Mouse (Mus musculus): Measurements from ENCODE around the gene Rbm3. TPM values are rescaled to one million over a fixed set of nuclear protein-coding genes. Genes with fewer than 3 reads are reported as not detected.

Rbm3 gene
- polyA plus RNA-seq (2011; ENCODE audit: insufficient read length, low read depth, missing spikeins): 486 and 515 TPM in 2 replicates

DNA sequence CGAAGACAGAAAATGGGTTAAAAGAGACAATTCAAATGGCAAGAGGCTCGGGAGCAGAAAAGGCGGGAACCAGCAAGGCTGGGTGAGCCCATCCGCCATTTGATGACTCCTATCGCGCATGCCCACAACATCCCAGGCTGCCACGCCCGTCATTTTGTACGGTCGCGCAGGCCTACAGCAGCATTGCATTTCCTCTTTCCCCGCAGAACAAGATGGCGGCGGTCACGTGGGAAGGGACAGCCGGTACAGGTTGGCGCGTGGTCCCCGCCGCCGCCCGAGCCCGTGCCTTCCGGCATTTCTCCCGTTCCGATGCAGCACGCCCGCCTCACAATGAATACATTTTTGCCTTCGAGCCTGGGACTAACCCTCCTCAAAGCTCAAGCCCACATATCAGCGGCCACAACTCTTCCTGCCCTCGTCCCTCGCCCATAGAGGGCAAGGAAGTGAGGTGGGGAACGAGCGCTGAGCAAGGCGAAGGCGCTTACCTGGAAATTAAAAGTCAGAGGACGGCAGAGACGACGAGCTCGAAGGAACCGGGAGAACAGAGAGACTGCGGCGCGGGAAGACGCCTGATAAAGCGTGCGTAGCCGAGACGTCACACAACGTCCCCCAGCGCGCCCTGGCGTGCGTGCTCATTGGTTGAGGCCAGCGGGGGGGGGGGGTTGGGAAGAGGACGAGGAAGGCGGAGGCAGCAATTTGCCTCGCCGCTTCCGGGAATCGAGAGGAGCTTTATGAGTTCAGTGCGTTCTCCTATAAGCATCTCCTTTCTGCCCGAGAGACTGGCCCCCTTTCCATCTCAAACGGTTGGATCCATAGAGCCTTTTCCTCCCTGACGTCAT lies at the start of gene Rbm3:
Gene Rbm3, minus strand, starts transcription at position 728 of the 839 bp plus-strand sequence.
- Histone ChIP-seq H3K4me3 (ENCODE audit: insufficient read depth, low read length) (peak within 1 kb of the TSS; percentile 71), H3K27ac (ENCODE audit: insufficient read depth, low read length) (peak within 1 kb of the TSS; percentile 97), H3K4me1 (ENCODE audit: control insufficient read depth, insufficient read depth, low read length) (no peaks in the 10 kb centered on the region)
- peak; percentile 79 for TF ChIP-seq POLR2A (IDR thresholded peaks at IDR 0.05; ENCODE audit: low read depth, low read length)
- TF ChIP-seq CTCF (IDR thresholded peaks at IDR 0.05; ENCODE audit: borderline replicate concordance, insufficient read depth, low read length): no peak

DNA sequence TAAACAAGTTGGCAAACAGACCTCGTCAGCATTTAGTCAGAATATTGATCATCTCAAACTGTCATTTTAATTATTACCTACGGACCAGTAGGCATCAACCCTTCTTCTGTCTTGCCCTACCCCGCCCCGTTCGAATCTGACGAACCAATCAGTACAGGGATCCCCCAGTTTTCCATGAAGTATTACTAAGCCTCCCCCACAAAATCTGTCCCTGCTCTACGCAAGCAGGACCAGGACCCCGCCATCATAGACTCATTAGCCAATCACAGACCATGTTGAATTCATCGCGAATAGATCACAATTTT lies 47.7 kb upstream of the Rbm3 start, which contains the start of gene Ebp:
Gene Ebp, minus strand, starts transcription at position 94 of the 305 bp plus-strand sequence.
- H3K4me1 ChIP-seq (ENCODE audit: control insufficient read depth, insufficient read depth, low read length): no peaks in the 10 kb centered on the region; the same call in 1 of the 2 replicates
- TF ChIP-seq CTCF (IDR thresholded peaks at IDR 0.05; ENCODE audit: borderline replicate concordance, insufficient read depth, low read length) (no peak), POLR2A (IDR thresholded peaks at IDR 0.05; ENCODE audit: low read depth, low read length) (no peak)
- peak within 1 kb of the TSS; percentile 74 for H3K4me3 ChIP-seq (ENCODE audit: insufficient read depth, low read length)
- no peak within 1 kb of the TSS for H3K27ac ChIP-seq (ENCODE audit: insufficient read depth, low read length)

DNA sequence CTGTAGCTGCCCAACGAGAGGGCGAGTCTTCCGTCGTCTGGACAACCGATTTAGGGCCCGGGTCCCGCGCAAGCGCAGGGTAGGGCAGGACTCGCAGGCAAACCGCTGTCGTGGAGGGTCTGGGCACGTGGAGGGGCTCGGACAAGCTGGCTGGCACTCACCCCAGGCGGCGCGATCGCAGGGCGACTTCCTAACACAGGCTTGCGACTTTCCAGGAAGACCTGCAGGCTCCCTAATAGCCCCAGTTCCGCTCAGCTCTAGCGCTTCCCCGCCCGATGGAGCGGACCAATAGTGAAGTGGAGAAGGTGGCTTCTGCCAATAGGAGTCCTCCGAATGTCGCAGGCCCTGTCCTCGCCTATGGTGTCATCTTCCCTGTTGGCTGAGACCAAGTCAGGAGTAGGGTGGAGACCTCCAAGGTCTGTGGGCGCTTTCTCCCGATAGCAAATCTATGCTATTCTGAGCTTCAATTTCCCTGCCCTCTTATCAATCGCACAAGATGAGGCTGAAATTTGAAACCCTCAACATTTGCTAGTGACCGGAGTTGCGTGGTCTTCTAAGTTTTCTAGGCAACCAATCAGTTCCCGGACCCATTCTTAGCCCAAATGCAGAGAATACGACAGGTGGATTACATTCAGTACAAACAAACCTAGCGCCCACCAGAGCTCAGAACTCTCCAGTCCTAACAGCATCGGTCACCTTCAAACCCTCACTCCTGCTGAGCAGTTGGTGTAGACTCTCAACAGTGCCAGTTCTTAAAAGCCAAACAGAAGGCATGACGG lies 47.1 kb upstream of the Rbm3 start:
- Histone ChIP-seq H3K4me3 (ENCODE audit: insufficient read depth, low read length) (peak overlapping the region; percentile 74), H3K4me1 (ENCODE audit: control insufficient read depth, insufficient read depth, low read length) (no peaks in the 10 kb centered on the region; the same call in 1 of the 2 replicates), H3K27ac (ENCODE audit: insufficient read depth, low read length) (no peak overlapping the region)
- TF ChIP-seq POLR2A (IDR thresholded peaks at IDR 0.05; ENCODE audit: low read depth, low read length) (peak; percentile 79), CTCF (IDR thresholded peaks at IDR 0.05; ENCODE audit: borderline replicate concordance, insufficient read depth, low read length) (no peak)

DNA sequence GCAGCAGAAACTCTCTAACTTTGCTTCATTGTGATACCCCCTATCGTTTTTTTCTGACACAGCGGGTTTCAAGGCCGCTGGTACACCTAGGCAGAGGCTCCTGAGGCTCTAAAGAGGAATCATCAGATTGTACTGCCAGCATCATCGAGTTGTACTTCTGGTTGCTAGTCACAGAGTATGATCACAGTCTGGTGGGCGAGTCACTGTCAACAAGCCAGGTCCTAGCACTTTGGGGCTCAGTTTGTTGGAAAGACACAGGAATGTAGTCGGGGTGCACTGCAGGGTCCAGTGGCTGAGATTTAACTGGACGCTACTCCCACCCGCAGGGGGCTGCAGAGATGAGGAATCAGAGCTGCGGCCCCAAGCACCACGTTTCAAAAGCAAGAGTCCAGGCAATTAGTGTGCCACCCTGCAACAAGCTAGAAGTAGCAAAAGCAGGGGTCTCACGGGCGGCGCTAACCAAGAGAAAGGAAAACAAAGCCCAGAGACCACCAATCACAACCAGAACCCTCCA lies 46.5 kb upstream of the Rbm3 start:
- TF ChIP-seq POLR2A (IDR thresholded peaks at IDR 0.05; ENCODE audit: low read depth, low read length): no peak
- TF ChIP-seq CTCF (IDR thresholded peaks at IDR 0.05; ENCODE audit: borderline replicate concordance, insufficient read depth, low read length): no peak
- no peak overlapping the region for H3K27ac ChIP-seq (ENCODE audit: insufficient read depth, low read length)

DNA sequence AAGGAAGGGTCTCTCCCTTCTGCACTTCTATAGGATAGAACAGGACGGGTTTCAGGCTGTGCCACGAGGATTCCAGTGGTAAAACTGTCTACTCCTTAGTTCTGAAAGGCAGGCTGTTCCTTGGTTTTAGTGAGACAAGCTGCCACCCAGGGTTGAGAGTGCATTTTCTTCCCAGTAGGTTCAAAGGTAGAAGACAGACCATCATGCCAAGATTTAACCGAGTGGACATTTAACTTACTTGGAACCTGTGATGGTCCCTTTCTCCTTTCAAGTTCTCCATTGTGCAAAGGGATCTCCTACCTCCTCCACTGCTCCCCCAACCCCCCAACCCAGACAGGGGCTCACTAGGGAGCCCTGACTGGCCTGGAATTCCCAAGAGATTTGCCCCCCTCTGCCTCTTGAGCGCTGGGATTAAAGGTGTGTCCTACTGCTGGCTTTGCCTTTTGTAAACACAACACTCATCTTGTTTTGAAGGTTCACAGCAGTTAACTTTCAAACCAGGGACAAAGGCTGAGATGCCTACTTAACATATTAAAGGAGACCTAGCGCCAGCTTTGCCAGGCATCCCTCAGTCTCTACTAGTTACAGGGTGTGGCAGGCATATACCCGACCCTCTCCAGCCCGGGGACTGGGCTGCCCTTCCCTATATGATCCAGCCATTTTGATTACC lies 37.3 kb upstream of the Rbm3 start:
- TF ChIP-seq POLR2A (IDR thresholded peaks at IDR 0.05; ENCODE audit: low read depth, low read length) (no peak), CTCF (IDR thresholded peaks at IDR 0.05; ENCODE audit: borderline replicate concordance, insufficient read depth, low read length) (no peak)
- Histone ChIP-seq H3K4me3 (ENCODE audit: insufficient read depth, low read length) (no peak overlapping the region), H3K27ac (ENCODE audit: insufficient read depth, low read length) (no peak overlapping the region), H3K4me1 (ENCODE audit: control insufficient read depth, insufficient read depth, low read length) (no peaks in the 10 kb centered on the region)

More for the DNA sequence above, 46.5 kb upstream of the Rbm3 start:
- Histone ChIP-seq H3K4me3 (ENCODE audit: insufficient read depth, low read length) (peak overlapping the region; percentile 74), H3K4me1 (ENCODE audit: control insufficient read depth, insufficient read depth, low read length) (no peaks in the 10 kb centered on the region; the same call in 1 of the 2 replicates)

DNA sequence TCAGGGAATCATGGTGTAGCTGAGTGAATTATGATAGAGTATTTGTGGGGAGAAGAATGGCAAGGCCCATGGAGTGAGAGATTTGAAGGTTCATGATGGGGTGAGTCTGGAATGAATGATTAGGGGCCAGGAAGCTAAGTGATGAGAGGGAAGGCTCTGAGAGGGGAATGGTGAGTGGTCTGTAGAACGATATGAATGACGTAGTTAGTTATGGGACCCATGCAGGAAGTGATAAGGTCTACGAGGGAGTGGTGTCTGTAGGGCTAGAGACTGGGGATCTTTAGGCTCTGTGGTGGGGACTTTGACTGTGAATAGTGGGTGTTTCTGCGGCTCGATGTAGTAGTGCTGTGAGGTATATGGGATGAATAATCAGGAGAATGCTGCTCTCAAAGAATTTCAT lies 34.0 kb upstream of the Rbm3 start:
- Histone ChIP-seq H3K4me1 (ENCODE audit: control insufficient read depth, insufficient read depth, low read length) (0 out of 2 replicates have a peak, but pooled peaks cover 2% of the 10 kb centered on the region), H3K4me3 (ENCODE audit: insufficient read depth, low read length) (no peak overlapping the region), H3K27ac (ENCODE audit: insufficient read depth, low read length) (no peak overlapping the region)
- no peak for TF ChIP-seq CTCF (IDR thresholded peaks at IDR 0.05; ENCODE audit: borderline replicate concordance, insufficient read depth, low read length)
- no peak for TF ChIP-seq POLR2A (IDR thresholded peaks at IDR 0.05; ENCODE audit: low read depth, low read length)

DNA sequence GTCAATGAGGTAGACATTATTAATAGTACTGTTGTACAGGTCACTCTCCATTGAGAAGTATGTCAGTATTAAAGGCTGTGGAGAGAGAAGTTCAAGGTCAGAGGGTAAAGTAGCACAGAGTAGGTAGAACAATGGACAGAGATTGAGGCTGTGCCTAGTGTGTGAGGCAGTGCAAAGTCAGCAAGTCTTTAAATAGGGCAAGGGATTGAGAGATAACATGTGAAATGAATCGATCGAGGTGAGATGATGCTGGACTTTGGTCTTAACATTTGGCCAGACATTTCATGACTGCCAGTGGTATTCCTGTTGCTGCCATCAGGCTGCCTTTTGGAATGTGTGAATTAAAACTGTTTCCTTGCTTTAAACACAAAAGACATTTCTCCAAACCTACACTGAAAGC lies 33.2 kb upstream of the Rbm3 start:
- TF ChIP-seq POLR2A (IDR thresholded peaks at IDR 0.05; ENCODE audit: low read depth, low read length) (no peak), CTCF (IDR thresholded peaks at IDR 0.05; ENCODE audit: borderline replicate concordance, insufficient read depth, low read length) (no peak)
- Histone ChIP-seq H3K4me3 (ENCODE audit: insufficient read depth, low read length) (no peak overlapping the region), H3K27ac (ENCODE audit: insufficient read depth, low read length) (no peak overlapping the region), H3K4me1 (ENCODE audit: control insufficient read depth, insufficient read depth, low read length) (0 out of 2 replicates have a peak, but pooled peaks cover 3% of the 10 kb centered on the region)

DNA sequence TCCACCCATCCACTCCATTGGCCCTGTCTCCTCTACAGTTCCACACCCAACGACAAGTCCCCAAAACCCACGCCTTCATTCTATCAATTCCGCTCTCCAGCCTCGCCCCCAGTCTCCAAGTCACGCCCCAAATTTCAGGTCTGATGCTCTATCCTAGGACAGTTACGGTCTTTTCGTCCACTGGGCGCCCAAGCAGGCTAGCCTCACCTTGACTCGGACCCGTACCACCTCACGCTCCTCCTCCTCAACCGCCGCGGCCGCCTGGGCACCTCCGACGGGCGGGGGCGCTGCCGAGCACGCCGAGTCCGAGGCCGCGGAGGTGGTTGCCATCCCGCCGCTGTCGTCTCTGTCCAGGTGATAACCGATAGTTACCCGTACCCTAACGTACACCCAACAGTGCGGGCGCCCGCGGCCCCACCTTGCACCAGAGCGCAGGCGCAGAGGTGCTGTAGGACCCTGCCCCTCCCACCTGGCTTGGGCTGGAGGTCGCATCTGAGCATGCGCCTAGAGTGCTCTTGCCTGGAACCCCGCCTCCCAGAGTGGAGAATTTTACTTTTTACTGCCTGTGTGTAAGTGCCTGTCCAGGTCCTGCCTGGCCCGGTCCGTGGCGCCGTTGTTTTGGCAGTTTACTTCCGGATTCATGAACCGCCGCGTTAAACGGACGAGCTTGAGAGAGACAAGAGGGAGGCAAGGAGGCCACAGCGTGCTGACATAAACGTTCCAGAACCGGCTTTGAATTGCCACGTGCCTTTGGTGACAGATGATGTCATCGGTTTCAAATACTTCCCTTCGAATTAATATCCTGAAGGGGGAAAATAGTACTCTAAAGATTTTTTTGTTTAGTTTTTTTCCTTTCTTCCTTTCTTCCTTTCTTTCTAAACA lies 30.1 kb upstream of the Rbm3 start, which contains the start of gene Tbc1d25:
Gene Tbc1d25, minus strand, starts transcription at position 678 of the 882 bp plus-strand sequence.
- H3K4me3 ChIP-seq (ENCODE audit: insufficient read depth, low read length): peak within 1 kb of the TSS; percentile 58
- H3K4me1 ChIP-seq (ENCODE audit: control insufficient read depth, insufficient read depth, low read length): 0 out of 2 replicates have a peak, but pooled peaks cover 3% of the 10 kb centered on the region
- TF ChIP-seq POLR2A (IDR thresholded peaks at IDR 0.05; ENCODE audit: low read depth, low read length) (peak; percentile 73), CTCF (IDR thresholded peaks at IDR 0.05; ENCODE audit: borderline replicate concordance, insufficient read depth, low read length) (no peak)
- H3K27ac ChIP-seq (ENCODE audit: insufficient read depth, low read length): peak within 1 kb of the TSS; percentile 30; the same call in 1 of the 2 replicates

All from embryonic fibroblast, embryonic 13.5 days (primary cell).